Mouse (Mus musculus): ENCODE data around the gene Bcor.

- no peak for TF ChIP-seq POLR2A (IDR thresholded peaks at IDR 0.05; ENCODE audit: insufficient read length, low read depth)
- no peak for TF ChIP-seq POLR2AphosphoS2 (IDR thresholded peaks at IDR 0.05; ENCODE audit: insufficient read length, low read depth)
- no peak for TF ChIP-seq MAX (IDR thresholded peaks at IDR 0.05; ENCODE audit: low read depth)
- no peak for TF ChIP-seq SRF (IDR thresholded peaks at IDR 0.05; ENCODE audit: control insufficient read depth, insufficient read length, low read depth)
- no peak for TF ChIP-seq E2F4 (IDR thresholded peaks at IDR 0.05; ENCODE audit: insufficient read depth)
- TF ChIP-seq USF1 (IDR thresholded peaks at IDR 0.05; ENCODE audit: low read depth): no peak
- TF ChIP-seq TCF12 (IDR thresholded peaks at IDR 0.05; ENCODE audit: insufficient read depth, poor library complexity, severe bottlenecking): no peak
- no peak for TF ChIP-seq REST (IDR thresholded peaks at IDR 0.05; ENCODE audit: insufficient read depth, insufficient read length)
- TF ChIP-seq MYOD1 (IDR thresholded peaks at IDR 0.05; ENCODE audit: control insufficient read depth in 1 of 3, insufficient read length in 2 of 3, low read depth in 2 of 3): no peak
- no peak for TF ChIP-seq CEBPB (IDR thresholded peaks at IDR 0.05; ENCODE audit: insufficient read depth, poor library complexity, severe bottlenecking)
- no peak for TF ChIP-seq TCF3 (IDR thresholded peaks at IDR 0.05; ENCODE audit: insufficient read length, low read depth)
Measured at GRCm38 (mm10) chrX:12164591-12165529, 4.7 kb upstream of the Bcor start.

Data from myocyte (in vitro differentiated cells).